Mouse (Mus musculus): Measurements from ENCODE around the gene Tmem256.

The Tmem256 gene

GRCm38 (mm10) chr11:69837952-69838713, at the start of gene Tmem256:
Gene Tmem256 (plus strand): TSS chr11:69838514.
- DNase-seq (ENCODE audit: low spot score in 2 of 2), result peak; percentile 85 to 94

GRCm38 (mm10) chr11:69789431-69789830, 48.9 kb upstream of the Tmem256 start:
- no peak for DNase-seq (ENCODE audit: low spot score in 2 of 2)

GRCm38 (mm10) chr11:69791420-69791819, 46.9 kb upstream of the Tmem256 start:
- no peak for DNase-seq (ENCODE audit: low spot score in 2 of 2)

- no peak for DNase-seq (ENCODE audit: low spot score in 2 of 2)
These were observed 44.9 kb upstream of the Tmem256 start for GRCm38 (mm10) chr11:69793429-69793828.

GRCm38 (mm10) chr11:69795168-69795982, 42.9 kb upstream of the Tmem256 start, which contains the start of gene Chrnb1:
Gene Chrnb1 (minus strand): TSS chr11:69795943.
- DNase-seq (ENCODE audit: low spot score in 2 of 2), result peak; percentile 59 to 81

GRCm38 (mm10) chr11:69795983-69796435, 42.3 kb upstream of the Tmem256 start:
- no peak for DNase-seq (ENCODE audit: low spot score in 2 of 2)

GRCm38 (mm10) chr11:69797924-69798323, 40.4 kb upstream of the Tmem256 start:
- no peak for DNase-seq (ENCODE audit: low spot score in 2 of 2)

GRCm38 (mm10) chr11:69799394-69800137, 38.7 kb upstream of the Tmem256 start:
- peak in 1 of 2 experiments; percentile 45 for DNase-seq (ENCODE audit: low spot score in 2 of 2)

GRCm38 (mm10) chr11:69800138-69800391, 38.2 kb upstream of the Tmem256 start:
- DNase-seq (ENCODE audit: low spot score in 2 of 2), result peak in 1 of 2 experiments; percentile 78

- DNase-seq (ENCODE audit: low spot score in 2 of 2), result peak in 1 of 2 experiments; percentile 71
These were observed 37.7 kb upstream of the Tmem256 start for GRCm38 (mm10) chr11:69800392-69801197.

GRCm38 (mm10) chr11:69801379-69801977, 36.8 kb upstream of the Tmem256 start, which contains the start of gene Fgf11:
Gene Fgf11 (minus strand): TSS chr11:69801857.
- DNase-seq (ENCODE audit: low spot score in 2 of 2), result no peak

GRCm38 (mm10) chr11:69802648-69803105, 35.6 kb upstream of the Tmem256 start:
- DNase-seq (ENCODE audit: low spot score in 2 of 2), result peak; percentile 70 to 76

- DNase-seq (ENCODE audit: low spot score in 2 of 2), result no peak
These were observed 35.0 kb upstream of the Tmem256 start for GRCm38 (mm10) chr11:69803328-69803727.

- DNase-seq (ENCODE audit: low spot score in 2 of 2), result peak in 1 of 2 experiments; percentile 54
These were observed 34.3 kb upstream of the Tmem256 start for GRCm38 (mm10) chr11:69803786-69804651.

- no peak for DNase-seq (ENCODE audit: low spot score in 2 of 2)
These were observed 33.7 kb upstream of the Tmem256 start for GRCm38 (mm10) chr11:69804652-69804940.

- no peak for DNase-seq (ENCODE audit: low spot score in 2 of 2)
These were observed 33.1 kb upstream of the Tmem256 start, which contains the start of gene Tmem102 for GRCm38 (mm10) chr11:69804972-69805909. Gene Tmem102 (minus strand): TSS chr11:69805624.

- no peak for DNase-seq (ENCODE audit: low spot score in 2 of 2)
These were observed 31.9 kb upstream of the Tmem256 start for GRCm38 (mm10) chr11:69806378-69806777.

GRCm38 (mm10) chr11:69807641-69808040, 30.7 kb upstream of the Tmem256 start:
- no peak for DNase-seq (ENCODE audit: low spot score in 2 of 2)

GRCm38 (mm10) chr11:69810280-69810679, 28.0 kb upstream of the Tmem256 start:
- no peak for DNase-seq (ENCODE audit: low spot score in 2 of 2)
